ENCODE assay signal across 39 mouse cellular contexts in genomic region chr7:42591311-42591710, GRCm38 (mm10). TPM values are rescaled to one million over a fixed set of nuclear protein-coding genes. Genes with fewer than 3 reads are reported as not detected.
"Had no signal": no experiment of that assay in that cellular context is flagged by ENCODE, and none has a peak within 500 bp of the region (broad histone marks: within the 10 kb centered on the region; RNA-seq: fewer than 3 reads in every experiment).

No protein-coding gene starts in this region.

RNA-seq across cellular contexts. Expression of gene Zfp977, which starts 1.0 kb away (rescaled TPM):
- polyA plus RNA-seq: inflammation-experienced regulatory T-cells, adult 6 months; large intestine, adult 2 months had no signal

RNA-seq across cellular contexts. Expression of gene Gm21028, which starts 12.9 kb away (rescaled TPM):
- total RNA-seq: heart, postnatal 10 days; heart, postnatal 14 days; heart, postnatal 25 days; heart, postnatal 36 days; heart, postnatal 4 days; hematopoietic stem cell, adult 5-6 weeks; hindbrain, postnatal 0 days; layer of hippocampus, adult 18-20 months; layer of hippocampus, adult 2 months; layer of hippocampus, adult 8-10 months; layer of hippocampus, postnatal 10 days; layer of hippocampus, postnatal 14 days; layer of hippocampus, postnatal 25 days; layer of hippocampus, postnatal 36 days; left cerebral cortex, adult 18-20 months; left cerebral cortex, adult 2 months; left cerebral cortex, adult 8-10 months; left cerebral cortex, postnatal 10 days had no signal
- polyA plus RNA-seq: heart, embryonic 14.5 days; heart, embryonic 15.5 days; heart, embryonic 16.5 days; heart, postnatal 0 days; hindbrain, embryonic 10.5 days; hindbrain, embryonic 11.5 days; hindbrain, embryonic 12.5 days; hindbrain, embryonic 13.5 days; hindbrain, embryonic 14.5 days; hindbrain, embryonic 15.5 days; hindbrain, embryonic 16.5 days; hindbrain, postnatal 0 days; inflammation-experienced regulatory T-cells, adult 6 months; intestine, embryonic 14.5 days; intestine, embryonic 15.5 days; intestine, embryonic 16.5 days; intestine, postnatal 0 days; kidney, adult 2 months; kidney, embryonic 14.5 days; kidney, embryonic 15.5 days; kidney, embryonic 16.5 days; large intestine, adult 2 months had no signal
